Mouse (Mus musculus) embryonic facial prominence, embryonic 15.5 days (tissue): ENCODE data around the gene Tdp1. TPM values are rescaled to one million over a fixed set of nuclear protein-coding genes. Genes with fewer than 3 reads are reported as not detected.

Experiments used
- ATAC-seq: fragments of 200-750 bp; cut with Nextera tagmentation; 2 replicates; pipeline ENCODE4 v1.8.0; 2017; ENCODE audit warnings: low read depth, moderate TSS enrichment; ENCODE audit not compliant: insufficient number of reproducible peaks, low FRiP score, low TSS enrichment
- H3K27ac ChIP-seq: fragments of 300-500 bp; sonication (generic); replicated peaks from 2 replicates; pipeline ENCODE4 v1.5.1; 2015; ENCODE audit warnings: mild to moderate bottlenecking, inconsistent platforms
- H3K27me3 ChIP-seq: fragments of 300-500 bp; sonication (generic); 2 replicates; pipeline ENCODE4 v1.6.1; 2015; ENCODE audit warnings: inconsistent platforms
- H3K36me3 ChIP-seq: fragments of 300-500 bp; sonication (generic); 2 replicates; pipeline ENCODE4 v1.6.1; 2015; ENCODE audit warnings: mild to moderate bottlenecking, inconsistent platforms
- H3K4me1 ChIP-seq: fragments of 300-500 bp; sonication (generic); 2 replicates; pipeline ENCODE4 v1.6.1; 2015; ENCODE audit warnings: inconsistent platforms
- H3K4me2 ChIP-seq: fragments of 300-500 bp; sonication (generic); replicated peaks from 2 replicates; pipeline ENCODE4 v1.6.1; 2015; ENCODE audit warnings: mild to moderate bottlenecking, inconsistent platforms
- H3K4me3 ChIP-seq: fragments of 300-500 bp; sonication (generic); replicated peaks from 2 replicates; pipeline ENCODE4 v1.5.1; 2015; ENCODE audit warnings: mild to moderate bottlenecking, inconsistent platforms
- H3K9ac ChIP-seq: fragments of 300-500 bp; sonication (generic); 2 replicates; pipeline ENCODE4 v1.6.1; 2015; ENCODE audit warnings: inconsistent platforms
- H3K9me3 ChIP-seq: fragments of 300-500 bp; sonication (generic); replicated peaks from 2 replicates; pipeline ENCODE4 v1.6.1; 2016; ENCODE audit warnings: inconsistent platforms
- WGBS: fragments of 180-500 bp; shearing (Covaris S2); methylation state at CpG from one replicate; pipeline ENCODE4 v1.1.7; 2015; 5-methylcytosine and 5-hydroxymethylcytosine counted together
- polyA plus RNA-seq: library from polyadenylated mRNA; unstranded; fragments of >200 nt; fragmentation: Nextera tagmentation; extraction: Ambion mirVana; gene quantifications from 2 replicates; pipeline ENCODE4 v1.2.1, GENCODE M21; 2015

Gene Tdp1
- 46.9 and 52.3 TPM in 2 replicates for polyA plus RNA-seq

GRCm38 (mm10) chr12:99884269-99885261, at the start of gene Tdp1, which contains the start of gene Efcab11:
Tdp1 (plus strand) TSS chr12:99884517.
Efcab11 (minus strand) TSS chr12:99884439.
- Histone ChIP-seq H3K9me3 (no peaks in the 10 kb centered on the region), H3K9ac (peak within 1 kb of the TSS; percentile 64), H3K4me1 (peaks cover 16% of the 10 kb centered on the region), H3K36me3 (no peaks in the 10 kb centered on the region), H3K4me2 (peak within 1 kb of the TSS; percentile 93), H3K27me3 (no peaks in the 10 kb centered on the region), H3K27ac (peak within 1 kb of the TSS; percentile 75), H3K4me3 (peak within 1 kb of the TSS; percentile 88)
- WGBS = under 1% methylated on average over 64 of the region's 73 CpGs
- ATAC-seq = peak; percentile 91

DNA sequence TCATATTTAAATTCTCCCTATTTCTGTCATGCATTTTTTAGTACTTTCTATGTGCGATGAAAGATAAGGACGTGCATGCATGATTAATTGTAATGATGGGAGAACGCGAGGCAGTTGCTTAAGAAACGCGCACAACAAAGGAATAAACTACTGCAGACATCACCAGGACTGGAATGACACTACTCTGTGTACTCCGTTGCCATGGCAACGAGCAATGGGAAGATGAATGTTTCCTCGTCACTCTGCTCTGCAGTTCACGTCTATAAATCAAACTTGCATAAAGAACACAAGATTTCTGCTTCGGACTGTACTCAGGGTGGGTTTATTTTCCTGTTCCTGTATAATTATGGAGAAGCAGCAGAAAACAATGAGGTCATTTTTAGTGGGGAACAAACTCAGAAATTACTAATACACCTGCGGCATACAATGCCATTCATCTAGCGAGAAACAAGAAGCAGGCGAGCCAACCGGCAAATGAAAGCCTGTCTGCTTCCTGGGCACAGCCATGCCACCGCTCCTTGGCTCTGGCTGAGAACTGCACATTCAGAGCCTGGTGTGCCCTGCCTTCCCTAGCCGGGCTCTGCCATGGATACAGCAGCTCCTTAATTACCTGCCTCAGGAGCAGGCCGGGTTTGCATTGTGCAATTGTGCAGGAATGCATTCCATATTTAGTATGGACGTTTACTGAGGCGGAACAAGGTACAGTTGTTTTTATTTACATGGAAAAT, 47.7 kb upstream of the Tdp1 start:
- Histone ChIP-seq H3K27ac (no peak overlapping the region), H3K4me3 (no peak overlapping the region), H3K4me2 (no peak overlapping the region), H3K9me3 (no peaks in the 10 kb centered on the region), H3K4me1 (0 out of 2 replicates have a peak, but pooled peaks cover 4% of the 10 kb centered on the region), H3K27me3 (no peaks in the 10 kb centered on the region), H3K9ac (no peak overlapping the region), H3K36me3 (no peaks in the 10 kb centered on the region)
- ATAC-seq = no peak
- WGBS = 68% methylated on average over 20 of the region's 20 CpGs

- 83% methylated on average over 5 of the region's 5 CpGs for WGBS
Measured at GRCm38 (mm10) chr12:99837528-99837927, 46.8 kb upstream of the Tdp1 start.

DNA sequence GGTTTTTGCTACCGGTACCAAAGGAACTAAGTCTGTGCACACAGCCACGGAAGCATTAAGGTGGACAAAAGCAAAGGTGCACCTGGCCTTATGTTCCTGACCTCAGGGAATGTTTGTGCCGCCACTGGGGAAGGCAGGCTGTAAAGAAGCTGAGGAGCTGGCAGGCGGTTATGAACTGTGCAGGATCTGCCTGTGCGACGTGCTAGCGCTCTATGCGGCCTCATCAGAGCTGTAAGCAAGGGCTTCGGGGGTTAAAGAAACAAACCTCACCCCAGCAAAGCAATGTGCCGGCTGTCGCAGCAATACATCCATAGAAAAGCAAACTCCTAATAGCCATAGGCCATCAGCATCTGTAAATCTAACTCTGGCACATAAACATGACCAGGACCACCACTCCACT, 46.2 kb upstream of the Tdp1 start:
- H3K9ac ChIP-seq = no peak overlapping the region
- no peaks in the 10 kb centered on the region for H3K36me3 ChIP-seq
- no peaks in the 10 kb centered on the region for H3K27me3 ChIP-seq
- H3K27ac ChIP-seq = no peak overlapping the region
- WGBS = 73% methylated on average over 11 of the region's 11 CpGs
- 0 out of 2 replicates have a peak, but pooled peaks cover 4% of the 10 kb centered on the region for H3K4me1 ChIP-seq
- no peak overlapping the region for H3K4me3 ChIP-seq
- H3K4me2 ChIP-seq = no peak overlapping the region
- no peaks in the 10 kb centered on the region for H3K9me3 ChIP-seq
- ATAC-seq = no peak

More at GRCm38 (mm10) chr12:99837528-99837927, 46.8 kb upstream of the Tdp1 start:
- H3K27ac ChIP-seq = no peak overlapping the region
- no peak for ATAC-seq
- no peaks in the 10 kb centered on the region for H3K9me3 ChIP-seq
- H3K9ac ChIP-seq = no peak overlapping the region
- no peak overlapping the region for H3K4me2 ChIP-seq
- H3K27me3 ChIP-seq = no peaks in the 10 kb centered on the region
- no peaks in the 10 kb centered on the region for H3K36me3 ChIP-seq
- H3K4me1 ChIP-seq = 0 out of 2 replicates have a peak, but pooled peaks cover 4% of the 10 kb centered on the region
- H3K4me3 ChIP-seq = no peak overlapping the region

- ATAC-seq = no peak
- H3K27me3 ChIP-seq = no peaks in the 10 kb centered on the region
- no peak overlapping the region for H3K4me3 ChIP-seq
- no peaks in the 10 kb centered on the region for H3K36me3 ChIP-seq
- H3K4me1 ChIP-seq = 0 out of 2 replicates have a peak, but pooled peaks cover 4% of the 10 kb centered on the region
- no peak overlapping the region for H3K4me2 ChIP-seq
- H3K9ac ChIP-seq = no peak overlapping the region
- H3K9me3 ChIP-seq = no peaks in the 10 kb centered on the region
- 95% methylated on average over 14 of the region's 14 CpGs for WGBS
- H3K27ac ChIP-seq = no peak overlapping the region
Measured at GRCm38 (mm10) chr12:99838703-99839102, 45.6 kb upstream of the Tdp1 start.

GRCm38 (mm10) chr12:99844951-99845350, 39.4 kb upstream of the Tdp1 start:
- Histone ChIP-seq H3K9me3 (no peaks in the 10 kb centered on the region), H3K9ac (no peak overlapping the region), H3K4me2 (no peak overlapping the region), H3K4me1 (no peaks in the 10 kb centered on the region), H3K36me3 (no peaks in the 10 kb centered on the region), H3K27ac (no peak overlapping the region), H3K4me3 (no peak overlapping the region), H3K27me3 (no peaks in the 10 kb centered on the region)
- no peak for ATAC-seq
- 93% methylated on average over 8 of the region's 8 CpGs for WGBS

- WGBS = 90% methylated on average over 2 of the region's 2 CpGs
Measured at GRCm38 (mm10) chr12:99849996-99850395, 34.3 kb upstream of the Tdp1 start.

GRCm38 (mm10) chr12:99853323-99854258, 30.7 kb upstream of the Tdp1 start:
- Histone ChIP-seq H3K9me3 (no peaks in the 10 kb centered on the region), H3K4me2 (no peak overlapping the region), H3K9ac (no peak overlapping the region), H3K27me3 (no peaks in the 10 kb centered on the region), H3K27ac (no peak overlapping the region), H3K4me3 (no peak overlapping the region), H3K4me1 (no peaks in the 10 kb centered on the region), H3K36me3 (no peaks in the 10 kb centered on the region)
- ATAC-seq = no peak
- 75% methylated on average over 14 of the region's 14 CpGs for WGBS

More at GRCm38 (mm10) chr12:99849996-99850395, 34.3 kb upstream of the Tdp1 start:
- ATAC-seq = no peak
- Histone ChIP-seq H3K27me3 (no peaks in the 10 kb centered on the region), H3K9ac (no peak overlapping the region), H3K4me2 (no peak overlapping the region), H3K4me1 (no peaks in the 10 kb centered on the region), H3K9me3 (no peaks in the 10 kb centered on the region), H3K36me3 (no peaks in the 10 kb centered on the region), H3K4me3 (no peak overlapping the region), H3K27ac (no peak overlapping the region)

- Histone ChIP-seq H3K4me1 (no peaks in the 10 kb centered on the region), H3K36me3 (no peaks in the 10 kb centered on the region), H3K27ac (no peak overlapping the region), H3K4me2 (no peak overlapping the region), H3K9me3 (no peaks in the 10 kb centered on the region), H3K4me3 (no peak overlapping the region), H3K9ac (no peak overlapping the region), H3K27me3 (no peaks in the 10 kb centered on the region)
- 71% methylated on average over 9 of the region's 9 CpGs for WGBS
- ATAC-seq = no peak
Measured at GRCm38 (mm10) chr12:99856011-99856410, 28.3 kb upstream of the Tdp1 start.

GRCm38 (mm10) chr12:99858664-99859063, 25.7 kb upstream of the Tdp1 start:
- H3K4me2 ChIP-seq = no peak overlapping the region
- ATAC-seq = no peak
- no peaks in the 10 kb centered on the region for H3K36me3 ChIP-seq
- no peaks in the 10 kb centered on the region for H3K9me3 ChIP-seq
- no peak overlapping the region for H3K27ac ChIP-seq
- H3K27me3 ChIP-seq = no peaks in the 10 kb centered on the region
- H3K4me1 ChIP-seq = no peaks in the 10 kb centered on the region
- WGBS = 89% methylated on average over 5 of the region's 5 CpGs
- no peak overlapping the region for H3K4me3 ChIP-seq
- no peak overlapping the region for H3K9ac ChIP-seq
